Mouse (Mus musculus): ENCODE measurements at regions not wholly inside any gene's neighbourhood (a gene's known extent, or its start where the extent isn't known, plus 50 kb on each side); places are given as distances from the start of the nearest gene placed in this dataset.

GRCm38 (mm10) chr2:57900580-57901247 lies 97.0 kb upstream of the Galnt5 start:
- intact Hi-C loops (cut with DNase I): no loop called here
- DNase-seq (ENCODE audit: extremely low spot score in 1 of 2, low spot score in 2 of 2): peak; percentile 29 to 77

DNA sequence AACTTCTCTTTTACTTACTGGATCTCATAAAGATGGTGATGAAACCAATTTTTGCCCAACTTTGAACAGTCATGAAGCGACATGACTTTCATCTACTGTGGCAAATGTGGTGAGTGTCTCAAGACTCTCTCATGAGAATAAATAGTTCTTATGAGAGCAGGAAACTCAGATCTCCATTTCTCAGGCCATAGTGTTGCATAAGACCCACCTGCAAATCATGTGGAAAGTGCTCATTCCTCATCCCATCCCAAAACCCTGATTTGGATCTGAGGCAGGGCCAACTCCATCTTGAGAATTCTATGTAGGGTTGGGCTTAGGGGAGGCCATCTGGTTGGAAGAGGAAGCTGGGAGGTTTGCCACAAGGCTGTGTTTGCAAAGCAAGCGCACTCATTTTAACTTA lies 92.5 kb upstream of the Galnt5 start:
- DNase-seq (ENCODE audit: extremely low spot score in 1 of 2, low spot score in 2 of 2): peak in 1 of 2 experiments; percentile 38
- intact Hi-C loops (cut with DNase I): no loop called here

DNA sequence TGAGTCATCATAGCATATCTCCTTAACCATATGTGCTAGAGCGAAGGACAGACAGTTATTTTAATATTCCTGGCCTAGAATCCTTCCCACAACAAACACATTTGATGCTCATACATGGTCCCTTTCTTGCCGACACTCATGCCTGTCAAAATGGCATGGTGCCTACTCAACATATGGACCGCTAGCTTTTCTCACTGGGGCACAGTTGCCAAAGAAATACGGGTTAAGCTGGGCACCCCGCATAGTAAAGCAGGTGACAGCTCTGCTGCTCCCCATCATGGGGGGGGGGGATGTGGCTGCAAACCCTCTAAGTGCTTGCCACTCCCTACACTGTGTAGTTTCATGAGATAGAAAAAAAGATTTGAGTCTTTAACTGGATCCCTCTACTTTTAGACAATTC lies 90.7 kb upstream of the Galnt5 start:
- intact Hi-C loops (cut with DNase I): no loop called here

DNA sequence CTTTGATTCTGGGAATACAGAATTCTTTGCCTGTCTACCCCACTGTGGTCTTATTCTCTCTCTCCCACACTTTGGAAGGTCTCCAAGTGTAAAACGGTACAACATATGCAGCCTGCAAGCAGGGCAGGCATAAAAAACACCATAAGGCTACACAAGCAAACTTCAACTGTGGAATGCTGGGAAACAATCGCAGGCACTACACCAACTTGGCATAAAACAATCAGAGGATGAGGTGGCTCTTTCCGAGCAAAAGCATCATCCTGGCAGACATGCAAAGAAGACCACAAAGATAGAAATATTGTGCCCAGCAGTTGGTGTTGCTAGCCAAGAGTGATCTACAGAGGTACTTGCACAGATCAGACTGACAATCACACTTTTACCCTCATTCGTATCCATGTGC lies 88.0 kb upstream of the Galnt5 start:
- intact Hi-C loops (cut with DNase I): loop anchor here (10.0 kb wide), 1 partner anchor 205 kb away; no protein-coding TSS in a partner anchor
- DNase-seq (ENCODE audit: extremely low spot score in 1 of 2, low spot score in 2 of 2): no peak

More for the DNA sequence above, 90.7 kb upstream of the Galnt5 start:
- DNase-seq (ENCODE audit: extremely low spot score in 1 of 2, low spot score in 2 of 2): peak in 1 of 2 experiments; percentile 41

- DNase-seq (ENCODE audit: extremely low spot score in 1 of 2, low spot score in 2 of 2): no peak
- intact Hi-C loops (cut with DNase I): loop anchor here (5.0 to 10.0 kb wide), 2 partner anchors 212 to 1804 kb away; no protein-coding TSS in a partner anchor
Observed at GRCm38 (mm10) chr2:57916375-57917023, 81.2 kb upstream of the Galnt5 start.

- no peak for DNase-seq (ENCODE audit: extremely low spot score in 1 of 2, low spot score in 2 of 2)
- intact Hi-C loops (cut with DNase I): loop anchor here (5.0 to 10.0 kb wide), 2 partner anchors 213 to 1805 kb away; no protein-coding TSS in a partner anchor
Observed at GRCm38 (mm10) chr2:57917721-57918120, 80.0 kb upstream of the Galnt5 start.

GRCm38 (mm10) chr2:57919102-57919731 lies 78.5 kb upstream of the Galnt5 start:
- DNase-seq (ENCODE audit: extremely low spot score in 1 of 2, low spot score in 2 of 2): peak; percentile 25 to 53
- intact Hi-C loops (cut with DNase I): loop anchor here (5.0 to 10.0 kb wide), 2 partner anchors 214 to 1807 kb away; no protein-coding TSS in a partner anchor

DNA sequence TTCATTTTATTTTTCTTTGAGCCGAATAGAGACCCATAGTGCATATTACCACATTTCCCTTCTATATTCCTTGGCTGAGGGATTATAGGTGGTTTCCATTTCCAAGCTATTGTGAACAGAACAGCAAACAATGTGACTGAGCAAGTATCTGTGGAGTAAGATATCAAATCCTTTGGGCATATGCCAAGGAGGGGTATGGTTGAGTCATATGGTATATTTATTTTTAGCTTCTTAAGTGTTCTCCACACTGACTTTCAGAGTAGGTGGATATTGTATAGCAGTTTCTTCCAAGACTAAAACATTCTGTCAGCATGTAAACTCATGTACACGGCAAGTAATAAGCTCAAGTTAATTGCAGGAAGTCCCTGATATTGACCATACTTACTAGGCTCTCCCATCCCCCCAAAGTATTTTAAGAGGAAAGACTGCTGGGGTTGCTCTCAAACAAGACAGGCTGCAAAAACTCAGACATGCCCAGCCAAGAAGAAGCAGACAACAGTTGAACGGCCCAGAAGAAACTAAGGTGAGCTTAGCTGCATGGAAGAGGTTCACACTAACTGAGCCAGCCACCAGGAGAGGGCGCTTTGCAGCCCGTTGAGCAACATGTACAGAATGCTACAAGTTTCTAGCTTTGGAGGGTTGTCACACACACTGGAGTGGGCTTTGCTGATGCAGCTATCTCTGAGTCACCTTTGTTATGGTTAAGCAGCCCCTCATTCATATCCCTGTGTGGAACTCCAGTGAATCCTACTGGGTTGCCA lies 63.4 kb upstream of the Galnt5 start:
- DNase-seq (ENCODE audit: extremely low spot score in 1 of 2, low spot score in 2 of 2): no peak
- intact Hi-C loops (cut with DNase I): no loop called here

Data from left cerebral cortex, postnatal 10 days (tissue).